Mouse (Mus musculus) lung, embryonic 15.5 days (tissue): ENCODE results near the gene Hbq1b. TPM values are rescaled to one million over a fixed set of nuclear protein-coding genes. Genes with fewer than 3 reads are reported as not detected.

Experiments
- ATAC-seq: fragments of 200-750 bp; cut with Nextera tagmentation; 2 replicates; pipeline ENCODE4 v1.8.0; 2017; ENCODE audit warnings: moderate number of reproducible peaks, borderline replicate concordance; ENCODE audit not compliant: low FRiP score, low TSS enrichment; ENCODE audit errors: extremely low read depth
- H3K27ac ChIP-seq: fragments of 300-500 bp; sonication (generic); 2 replicates; pipeline ENCODE4 v1.5.1; 2015; ENCODE audit warnings: moderate library complexity, mild to moderate bottlenecking, inconsistent platforms
- H3K27me3 ChIP-seq: fragments of 300-500 bp; sonication (generic); 2 replicates; pipeline ENCODE4 v1.6.1; 2015; ENCODE audit warnings: inconsistent platforms
- H3K36me3 ChIP-seq: fragments of 300-500 bp; sonication (generic); 2 replicates; pipeline ENCODE4 v1.6.1; 2015; ENCODE audit warnings: inconsistent platforms
- H3K4me1 ChIP-seq: fragments of 300-500 bp; sonication (generic); 2 replicates; pipeline ENCODE4 v1.6.1; 2015; ENCODE audit warnings: inconsistent platforms
- H3K4me2 ChIP-seq: fragments of 300-500 bp; sonication (generic); 2 replicates; pipeline ENCODE4 v1.6.1; 2015; ENCODE audit warnings: inconsistent platforms, mild to moderate bottlenecking, moderate library complexity
- H3K4me3 ChIP-seq: fragments of 300-500 bp; sonication (generic); 2 replicates; pipeline ENCODE4 v1.5.1; 2015; ENCODE audit warnings: mild to moderate bottlenecking, inconsistent platforms
- H3K9ac ChIP-seq: fragments of 300-500 bp; sonication (generic); 2 replicates; pipeline ENCODE4 v1.6.1; 2015; ENCODE audit warnings: inconsistent platforms
- H3K9me3 ChIP-seq: fragments of 300-500 bp; sonication (generic); 2 replicates; pipeline ENCODE4 v1.6.1; 2016; ENCODE audit warnings: inconsistent platforms
- WGBS: fragments of 180-500 bp; shearing (Covaris S2); methylation state at CpG from one replicate; pipeline ENCODE4 v1.1.7; 2015; 5-methylcytosine and 5-hydroxymethylcytosine counted together
- polyA plus RNA-seq: library from polyadenylated mRNA; unstranded; fragments of >200 nt; fragmentation: Nextera tagmentation; extraction: Ambion mirVana; gene quantifications from 2 replicates; pipeline ENCODE4 v1.2.1, GENCODE M21; 2015

The Hbq1b gene
- polyA plus RNA-seq, 1 experiment from 2014 or later = 1.4 TPM

- no peaks in the 10 kb centered on the region for H3K9me3 ChIP-seq
- no peak overlapping the region for H3K27ac ChIP-seq
- no peaks in the 10 kb centered on the region for H3K4me1 ChIP-seq
- peak; percentile 39; the same call in 1 of the 2 replicates for ATAC-seq
- H3K36me3 ChIP-seq = peaks cover 45% of the 10 kb centered on the region
- H3K4me3 ChIP-seq = no peak overlapping the region
- WGBS = 88% methylated on average over 8 of the region's 8 CpGs
- H3K27me3 ChIP-seq = no peaks in the 10 kb centered on the region
- H3K9ac ChIP-seq = no peak overlapping the region
- H3K4me2 ChIP-seq = no peak overlapping the region
These were observed 35.6 kb upstream of the Hbq1b start for GRCm38 (mm10) chr11:32250880-32251763.

DNA sequence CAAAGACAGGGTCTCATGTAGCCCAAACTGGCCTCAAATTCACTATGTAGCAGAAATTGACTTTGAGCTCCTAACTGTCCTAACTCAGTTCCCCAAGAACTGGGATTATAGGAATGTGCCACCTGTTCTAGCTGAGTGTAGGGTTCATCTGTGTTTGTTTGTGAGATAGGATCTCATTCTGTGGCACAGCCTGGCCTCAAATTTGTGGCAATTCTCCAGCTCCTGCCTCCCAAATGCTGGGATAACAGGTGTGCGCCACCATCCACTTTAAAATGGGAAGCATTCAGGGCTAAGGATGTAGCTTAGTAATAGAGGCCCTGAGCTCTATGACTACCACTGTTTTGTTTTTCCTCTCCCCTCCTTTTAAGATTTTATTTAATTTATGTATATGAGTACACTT lies 33.6 kb upstream of the Hbq1b start:
- no peaks in the 10 kb centered on the region for H3K4me1 ChIP-seq
- H3K36me3 ChIP-seq = peaks cover 32% of the 10 kb centered on the region
- WGBS = 94% methylated on average over 1 of the region's 1 CpGs
- no peaks in the 10 kb centered on the region for H3K9me3 ChIP-seq
- H3K27ac ChIP-seq = no peak overlapping the region
- H3K4me2 ChIP-seq = no peak overlapping the region
- no peak overlapping the region for H3K4me3 ChIP-seq
- no peaks in the 10 kb centered on the region for H3K27me3 ChIP-seq
- no peak overlapping the region for H3K9ac ChIP-seq
- no peak for ATAC-seq

DNA sequence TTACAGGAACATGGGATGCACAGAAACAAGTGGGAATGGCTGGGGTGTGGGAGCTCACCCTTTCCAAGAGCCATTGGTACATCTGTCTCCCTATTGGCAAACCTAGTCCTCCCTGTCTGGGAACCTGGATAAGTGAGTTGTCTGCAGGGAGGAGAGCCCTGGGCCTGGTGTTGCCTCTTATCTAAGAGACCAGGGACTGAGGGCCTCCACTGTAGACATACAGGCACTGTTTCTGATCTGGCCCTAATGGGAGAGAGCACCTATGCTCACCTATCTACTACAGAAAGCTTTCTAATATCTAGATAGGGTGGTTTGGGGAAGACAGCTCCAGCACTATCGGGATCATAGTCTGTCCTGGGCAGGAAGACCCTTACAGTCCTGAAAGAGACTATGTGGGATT lies 30.6 kb upstream of the Hbq1b start:
- H3K4me2 ChIP-seq = no peak overlapping the region
- H3K9ac ChIP-seq = no peak overlapping the region
- H3K4me1 ChIP-seq = no peaks in the 10 kb centered on the region
- H3K4me3 ChIP-seq = no peak overlapping the region
- WGBS = 96% methylated on average over 1 of the region's 1 CpGs
- H3K9me3 ChIP-seq = no peaks in the 10 kb centered on the region
- H3K27me3 ChIP-seq = no peaks in the 10 kb centered on the region
- H3K27ac ChIP-seq = no peak overlapping the region
- peak; percentile 78; the same call in 1 of the 2 replicates for ATAC-seq
- H3K36me3 ChIP-seq = peaks cover 13% of the 10 kb centered on the region

GRCm38 (mm10) chr11:32256566-32256965 lies 30.2 kb upstream of the Hbq1b start:
- H3K36me3 ChIP-seq = peaks cover 14% of the 10 kb centered on the region
- no peaks in the 10 kb centered on the region for H3K4me1 ChIP-seq
- 85% methylated on average over 3 of the region's 3 CpGs for whole genome bisulfite sequencing
- H3K4me3 ChIP-seq = no peak overlapping the region
- no peak overlapping the region for H3K27ac ChIP-seq
- no peaks in the 10 kb centered on the region for H3K9me3 ChIP-seq
- no peak for ATAC-seq
- no peak overlapping the region for H3K4me2 ChIP-seq
- no peaks in the 10 kb centered on the region for H3K27me3 ChIP-seq
- H3K9ac ChIP-seq = no peak overlapping the region

DNA sequence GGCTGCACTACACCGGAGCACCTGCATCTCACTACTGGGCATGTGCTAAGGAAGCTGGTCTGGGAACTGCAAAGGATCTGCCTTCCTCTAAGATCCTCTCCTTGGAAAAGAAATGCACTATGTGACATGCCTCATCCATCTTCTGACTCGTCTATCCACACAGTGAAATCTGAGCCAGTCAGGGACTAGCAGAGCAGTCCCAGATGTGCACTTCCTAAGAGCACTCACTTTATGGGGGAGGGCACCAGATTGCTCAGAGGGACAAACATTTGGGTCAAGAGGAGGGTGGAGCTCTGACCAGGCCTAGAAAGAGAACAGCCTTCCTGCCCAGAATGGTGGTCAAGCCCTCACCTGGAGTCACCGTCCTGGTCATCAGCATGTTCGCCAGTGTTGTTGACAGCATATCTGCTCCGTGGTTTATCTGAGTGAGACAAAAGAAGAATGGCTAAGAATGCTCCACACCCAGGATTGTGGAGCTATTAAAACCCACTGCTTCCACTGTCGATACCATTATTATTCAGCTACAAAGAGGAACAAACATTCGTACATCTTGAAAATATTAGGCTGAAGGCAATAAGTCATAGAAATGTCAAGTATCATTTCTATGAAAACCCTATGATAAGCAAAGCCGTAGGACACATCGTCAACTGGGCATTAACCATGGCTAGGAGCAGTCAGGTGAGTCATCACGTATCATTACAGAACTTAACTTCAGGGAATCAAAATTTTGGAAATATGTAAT lies 23.9 kb upstream of the Hbq1b start:
- H3K27ac ChIP-seq = no peak overlapping the region
- no peak overlapping the region for H3K4me3 ChIP-seq
- H3K9ac ChIP-seq = no peak overlapping the region
- 57% methylated on average over 10 of the region's 10 CpGs for WGBS
- H3K36me3 ChIP-seq = peaks cover 8% of the 10 kb centered on the region; the same call in 1 of the 2 replicates
- H3K4me2 ChIP-seq = no peak overlapping the region
- ATAC-seq = no peak
- no peaks in the 10 kb centered on the region for H3K27me3 ChIP-seq
- peaks cover 10% of the 10 kb centered on the region for H3K4me1 ChIP-seq
- H3K9me3 ChIP-seq = no peaks in the 10 kb centered on the region

DNA sequence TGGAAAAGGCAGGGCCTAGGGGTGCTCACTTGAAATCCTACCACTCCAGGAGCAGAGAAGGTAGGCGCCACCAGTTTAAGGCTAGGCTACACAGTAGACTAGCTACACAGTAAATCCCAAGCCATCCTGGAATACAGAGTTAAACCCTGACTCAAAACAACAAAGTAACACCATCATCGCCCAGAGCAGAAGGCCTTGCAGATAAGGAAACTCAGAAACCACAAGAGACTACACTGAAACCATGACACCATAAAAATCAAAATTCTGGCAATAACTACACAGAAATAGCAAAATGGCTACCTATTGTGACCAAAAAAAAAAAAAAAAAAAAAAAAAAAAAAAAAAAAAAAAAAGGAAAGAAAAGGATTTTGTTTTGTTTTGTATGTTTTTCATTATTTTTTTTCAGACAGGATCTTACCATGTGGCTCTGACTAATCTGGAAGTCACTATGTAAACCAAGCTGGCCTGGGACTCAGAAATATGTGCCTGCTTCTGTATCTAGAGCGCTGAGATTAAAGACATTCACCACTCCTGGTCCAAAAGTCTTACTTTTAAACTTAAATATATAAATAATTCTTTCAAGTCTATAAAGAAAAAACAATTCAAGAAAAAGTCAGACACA lies 21.5 kb upstream of the Hbq1b start:
- no peaks in the 10 kb centered on the region for H3K27me3 ChIP-seq
- ATAC-seq = no peak
- peaks cover 8% of the 10 kb centered on the region; the same call in 1 of the 2 replicates for H3K36me3 ChIP-seq
- H3K4me3 ChIP-seq = no peak overlapping the region
- 94% methylated on average over 3 of the region's 3 CpGs for WGBS
- peaks cover 15% of the 10 kb centered on the region for H3K4me1 ChIP-seq
- H3K9me3 ChIP-seq = no peaks in the 10 kb centered on the region
- no peak overlapping the region for H3K27ac ChIP-seq
- H3K9ac ChIP-seq = no peak overlapping the region
- H3K4me2 ChIP-seq = no peak overlapping the region

DNA sequence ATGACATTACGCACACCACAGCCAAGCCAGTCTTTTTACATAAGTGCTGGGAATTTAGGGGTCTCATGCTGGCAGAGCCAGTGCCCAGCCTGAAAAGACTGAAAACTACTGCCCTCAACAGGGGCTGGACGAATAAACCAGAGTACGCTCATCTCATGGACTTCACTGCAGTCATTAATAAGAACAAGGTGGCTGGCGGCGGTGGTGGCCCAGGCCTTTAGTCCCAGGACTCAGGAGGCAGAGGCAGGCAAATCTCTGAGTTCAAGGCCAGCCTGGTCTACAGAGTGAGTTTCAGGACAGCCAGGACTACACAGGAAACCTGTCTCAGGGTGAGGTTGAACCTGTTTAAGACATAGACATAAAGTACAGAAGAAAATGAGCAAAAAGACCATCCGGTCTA lies 20.6 kb upstream of the Hbq1b start:
- Histone ChIP-seq H3K4me2 (no peak overlapping the region), H3K36me3 (peaks cover 8% of the 10 kb centered on the region; the same call in 1 of the 2 replicates), H3K4me1 (peaks cover 15% of the 10 kb centered on the region), H3K27me3 (no peaks in the 10 kb centered on the region), H3K27ac (no peak overlapping the region), H3K9ac (no peak overlapping the region), H3K4me3 (no peak overlapping the region), H3K9me3 (no peaks in the 10 kb centered on the region)
- WGBS = 96% methylated on average over 6 of the region's 6 CpGs
- ATAC-seq = no peak

GRCm38 (mm10) chr11:32266776-32267175 lies 20.0 kb upstream of the Hbq1b start:
- Histone ChIP-seq H3K36me3 (peaks cover 5% of the 10 kb centered on the region; the same call in 1 of the 2 replicates), H3K27me3 (no peaks in the 10 kb centered on the region), H3K4me3 (peak overlapping the region; percentile 73), H3K27ac (peak overlapping the region; percentile 88), H3K9me3 (no peaks in the 10 kb centered on the region), H3K4me2 (peak overlapping the region; percentile 60), H3K4me1 (peaks cover 15% of the 10 kb centered on the region), H3K9ac (peak overlapping the region; percentile 94)
- ATAC-seq = no peak
- WGBS = 15% methylated on average over 6 of the region's 6 CpGs

GRCm38 (mm10) chr11:32267188-32267884 lies 19.4 kb upstream of the Hbq1b start, which contains the start of gene Nprl3:
Gene Nprl3 (minus strand): TSS chr11:32267707.
- Histone ChIP-seq H3K27me3 (no peaks in the 10 kb centered on the region), H3K4me3 (peak within 1 kb of the TSS; percentile 73), H3K4me2 (peak within 1 kb of the TSS; percentile 60), H3K4me1 (peaks cover 15% of the 10 kb centered on the region), H3K27ac (peak within 1 kb of the TSS; percentile 88), H3K36me3 (no peaks in the 10 kb centered on the region), H3K9ac (peak within 1 kb of the TSS; percentile 94), H3K9me3 (no peaks in the 10 kb centered on the region)
- WGBS = under 1% methylated on average over 54 of the region's 54 CpGs
- ATAC-seq = peak; percentile 98

- Histone ChIP-seq H3K9ac (peak overlapping the region; percentile 94), H3K4me2 (peak overlapping the region; percentile 60), H3K4me3 (peak overlapping the region; percentile 73), H3K27ac (peak overlapping the region; percentile 88), H3K4me1 (peaks cover 15% of the 10 kb centered on the region), H3K27me3 (no peaks in the 10 kb centered on the region), H3K36me3 (no peaks in the 10 kb centered on the region), H3K9me3 (no peaks in the 10 kb centered on the region)
- WGBS = 17% methylated on average over 5 of the region's 5 CpGs
- no peak for ATAC-seq
These were observed 18.8 kb upstream of the Hbq1b start for GRCm38 (mm10) chr11:32267964-32268363.

DNA sequence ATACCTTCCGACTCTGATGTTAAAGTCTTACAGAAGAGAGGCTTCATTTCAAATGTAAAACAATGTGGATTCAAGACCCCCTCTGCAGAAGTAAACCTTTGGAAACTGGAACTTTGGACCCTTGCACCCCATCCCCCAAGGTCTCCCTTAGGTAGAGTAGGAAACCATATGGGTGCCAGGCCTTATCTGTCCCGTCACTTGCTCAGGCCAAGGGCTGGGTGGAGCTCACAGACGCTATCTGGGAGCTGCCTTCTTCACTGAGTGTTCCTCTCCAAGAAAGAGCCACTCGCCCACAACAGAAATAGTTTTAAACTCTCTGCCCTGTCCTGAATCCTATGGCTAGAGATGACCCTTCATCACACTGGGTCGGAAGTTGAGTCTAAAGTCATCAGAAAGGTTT lies 17.8 kb upstream of the Hbq1b start:
- no peaks in the 10 kb centered on the region for H3K36me3 ChIP-seq
- no peak overlapping the region for H3K27ac ChIP-seq
- peaks cover 15% of the 10 kb centered on the region for H3K4me1 ChIP-seq
- no peaks in the 10 kb centered on the region for H3K27me3 ChIP-seq
- no peak overlapping the region for H3K4me2 ChIP-seq
- no peak for ATAC-seq
- H3K9ac ChIP-seq = no peak overlapping the region
- H3K9me3 ChIP-seq = no peaks in the 10 kb centered on the region
- H3K4me3 ChIP-seq = no peak overlapping the region
- 76% methylated on average over 5 of the region's 5 CpGs for WGBS
